Mouse (Mus musculus) neutrophil, adult 83 days (primary cell): ENCODE data around the gene Hist3h2ba. TPM values are rescaled to one million over a fixed set of nuclear protein-coding genes. Genes with fewer than 3 reads are reported as not detected.

Source experiments
- total RNA-seq, 2 experiments: library from RNA; stranded (reverse); gene quantifications; one replicate each; pipeline ENCODE4 v1.2.4; 2023

Gene Hist3h2ba
- total RNA-seq = 10 to 100 TPM; 30.3 to 38.9 TPM

DNA sequence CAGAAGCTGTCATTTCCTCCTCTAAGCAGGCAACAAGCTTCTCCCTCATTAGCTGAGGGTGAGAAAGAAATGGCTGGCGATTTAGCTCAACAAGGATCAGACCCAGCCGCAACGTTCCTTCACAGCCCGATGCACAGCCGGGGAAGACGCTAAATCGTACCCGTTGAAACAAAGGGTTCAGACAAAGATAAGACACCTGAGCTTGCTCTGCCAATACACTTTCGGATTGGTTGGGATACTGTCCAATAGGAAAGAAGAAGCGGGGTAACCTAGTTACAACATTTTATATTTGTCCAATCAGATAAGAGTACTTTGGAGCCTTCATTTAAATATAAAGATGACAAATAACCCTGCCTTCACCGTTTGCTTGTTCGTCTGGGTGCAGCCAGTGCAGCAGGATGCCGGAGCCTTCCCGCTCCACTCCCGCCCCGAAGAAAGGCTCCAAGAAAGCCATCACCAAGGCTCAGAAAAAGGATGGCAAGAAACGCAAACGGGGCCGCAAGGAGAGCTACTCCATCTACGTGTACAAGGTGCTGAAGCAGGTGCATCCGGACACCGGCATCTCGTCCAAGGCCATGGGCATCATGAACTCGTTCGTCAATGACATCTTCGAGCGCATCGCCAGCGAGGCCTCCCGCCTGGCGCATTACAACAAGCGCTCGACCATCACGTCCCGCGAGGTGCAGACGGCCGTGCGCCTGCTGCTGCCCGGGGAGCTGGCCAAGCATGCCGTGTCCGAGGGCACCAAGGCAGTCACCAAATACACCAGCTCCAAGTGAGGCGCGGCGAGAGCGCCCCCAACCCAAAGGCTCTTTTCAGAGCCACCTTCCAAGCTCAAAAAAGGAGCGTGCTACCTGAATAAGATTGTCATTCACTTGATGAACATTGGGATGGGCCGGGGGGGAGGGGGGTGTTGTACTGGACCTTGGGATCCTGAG, at the start of gene Hist3h2ba:
Gene Hist3h2ba (plus strand): TSS at position 379 of the 938 bp plus-strand sequence.

DNA sequence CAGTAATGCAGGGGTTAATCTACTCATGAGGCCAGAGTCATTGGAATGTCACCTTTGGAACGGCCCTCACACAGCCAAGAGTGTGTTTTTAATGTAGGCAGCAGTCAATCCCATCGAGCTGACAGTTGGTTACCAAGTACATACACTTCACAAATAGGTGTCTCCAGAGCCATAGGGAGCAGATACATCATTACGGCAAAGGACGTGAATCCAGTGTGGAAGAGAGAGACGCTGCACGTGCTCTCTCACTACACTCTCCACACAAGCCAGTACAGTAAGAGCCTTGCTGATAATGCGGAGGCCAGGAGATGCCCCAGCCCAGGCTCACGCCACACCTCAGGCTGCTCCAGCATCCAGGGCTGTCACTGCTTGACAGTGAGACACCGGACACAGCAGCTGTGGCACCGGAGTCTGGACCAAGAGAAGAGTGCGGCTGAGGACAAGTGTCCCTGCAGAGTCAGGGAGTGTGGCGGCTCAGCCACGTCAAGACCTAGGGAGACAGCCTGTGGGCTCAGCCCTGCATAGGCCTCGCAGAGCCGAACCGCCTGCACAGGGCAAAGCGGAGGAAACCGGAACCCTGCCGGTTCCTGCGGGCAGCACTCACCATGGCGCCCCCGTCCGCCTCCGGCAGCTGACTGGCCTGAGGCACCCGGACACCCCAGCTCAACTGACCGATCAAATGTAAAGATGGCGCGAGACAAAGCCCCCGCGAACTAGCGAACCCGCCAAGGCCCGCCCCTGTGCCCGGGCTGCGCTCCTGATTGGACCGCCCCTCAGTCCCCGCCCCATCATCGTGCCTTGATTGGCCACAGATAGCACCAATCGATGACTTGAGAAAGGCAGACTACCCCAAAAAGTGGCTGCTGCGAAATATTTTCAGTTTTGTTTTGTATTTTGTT, 45.0 kb upstream of the Hist3h2ba start, which contains the start of gene Zfp39:
Gene Zfp39 (minus strand): TSS at position 715 of the 899 bp plus-strand sequence.

DNA sequence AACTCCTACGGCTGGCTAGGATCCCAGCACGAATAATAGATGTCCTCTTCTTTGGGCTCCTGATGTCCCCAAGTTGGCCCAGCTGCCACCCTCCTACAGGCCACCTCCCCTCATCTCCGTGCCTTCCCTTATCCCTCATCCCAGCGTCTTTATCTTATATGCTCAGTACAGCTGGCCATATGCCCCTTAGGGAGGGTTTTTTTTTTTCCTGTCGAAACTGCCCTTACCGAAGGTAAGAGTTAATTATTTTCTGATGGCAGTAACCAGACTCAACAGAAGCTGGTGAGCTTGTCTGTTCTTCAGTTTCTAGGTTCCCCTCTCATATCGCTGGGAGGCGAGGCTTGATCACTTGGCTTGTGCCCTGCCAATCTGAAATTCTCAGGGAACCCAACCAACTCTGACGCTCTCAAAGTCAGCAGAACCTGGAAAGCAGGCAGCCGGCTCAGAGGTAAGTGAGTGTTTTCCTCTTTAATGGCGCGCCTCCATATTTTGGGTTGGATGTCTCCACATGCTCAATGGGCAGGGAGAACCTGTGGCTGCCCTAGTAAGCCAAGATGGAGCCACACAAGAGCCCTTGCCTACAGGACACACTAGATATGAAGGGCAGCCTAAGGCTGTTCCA, 30.9 kb upstream of the Hist3h2ba start, which contains the start of gene Btnl10:
Gene Btnl10 (plus strand): TSS at position 164 of the 622 bp plus-strand sequence.

DNA sequence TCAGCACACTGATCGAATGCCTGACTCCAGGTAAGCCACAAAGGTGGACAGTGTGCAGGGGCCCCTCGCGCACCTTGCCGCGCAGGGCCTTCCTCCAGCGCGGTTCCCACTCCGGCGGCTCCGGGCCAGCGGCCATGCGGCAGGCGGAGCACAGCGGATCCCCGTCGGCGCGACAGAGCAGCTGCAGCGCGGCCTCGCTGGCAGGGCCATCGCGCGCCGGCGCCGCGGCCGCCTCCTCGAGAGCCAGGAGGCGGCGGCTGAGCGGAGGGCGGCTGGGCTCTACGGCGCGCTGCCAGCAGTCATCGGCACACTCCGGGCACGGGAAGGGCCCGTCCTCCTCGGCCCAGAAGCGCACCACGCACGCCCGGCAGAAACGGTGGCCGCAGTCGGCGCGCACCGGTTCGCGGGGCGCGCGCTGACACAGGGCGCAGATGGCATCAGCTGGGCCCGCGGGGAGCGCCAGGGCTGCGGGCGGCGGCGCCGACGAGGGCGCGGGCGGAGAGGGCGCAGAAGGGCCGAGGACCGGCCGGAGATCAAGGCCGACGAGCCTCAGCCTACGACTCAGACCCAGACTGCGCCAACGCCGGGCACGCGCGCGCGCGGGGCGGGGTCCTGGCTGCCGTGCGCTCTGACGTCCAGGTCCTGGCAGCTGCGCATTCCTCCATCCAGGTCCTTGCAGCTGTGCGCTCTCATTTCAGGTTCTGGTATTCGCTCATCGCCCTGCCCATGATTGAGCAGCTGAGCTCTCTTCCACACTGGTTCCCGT, 10.2 kb upstream of the Hist3h2ba start, which contains the start of gene Rnf187:
Gene Rnf187 (minus strand): TSS at position 595 of the 766 bp plus-strand sequence.

DNA sequence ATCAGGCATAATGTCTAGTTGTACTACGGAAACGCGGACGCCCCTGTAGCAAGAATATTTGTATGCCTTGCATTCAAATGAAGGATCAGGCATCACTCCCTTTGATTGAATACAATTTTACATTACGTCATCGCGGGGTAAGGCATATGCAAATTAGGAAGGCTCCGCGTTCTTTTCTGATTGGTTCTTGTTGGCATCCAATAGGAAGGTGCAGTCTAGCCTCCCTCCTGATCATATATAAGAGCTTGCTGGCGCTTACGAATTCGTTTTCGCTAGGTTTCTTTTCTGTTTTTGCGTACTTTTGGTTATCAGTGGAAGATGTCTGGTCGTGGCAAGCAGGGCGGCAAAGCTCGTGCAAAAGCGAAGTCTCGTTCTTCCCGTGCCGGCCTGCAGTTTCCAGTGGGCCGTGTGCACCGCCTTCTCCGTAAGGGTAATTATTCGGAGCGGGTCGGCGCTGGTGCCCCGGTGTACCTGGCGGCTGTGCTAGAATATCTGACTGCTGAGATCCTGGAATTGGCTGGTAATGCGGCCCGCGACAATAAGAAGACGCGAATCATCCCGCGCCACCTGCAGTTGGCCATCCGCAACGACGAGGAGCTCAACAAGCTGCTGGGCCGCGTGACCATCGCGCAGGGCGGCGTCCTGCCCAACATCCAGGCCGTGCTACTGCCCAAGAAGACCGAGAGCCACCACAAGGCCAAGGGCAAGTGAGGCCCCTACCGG, 5.9 kb downstream of the Hist3h2ba start, which contains the start of the genes Hist3h2a and Trim17:
Gene Hist3h2a (plus strand): TSS at position 266 of the 723 bp plus-strand sequence.
Gene Trim17 (plus strand): TSS at position 266 of the 723 bp plus-strand sequence.

DNA sequence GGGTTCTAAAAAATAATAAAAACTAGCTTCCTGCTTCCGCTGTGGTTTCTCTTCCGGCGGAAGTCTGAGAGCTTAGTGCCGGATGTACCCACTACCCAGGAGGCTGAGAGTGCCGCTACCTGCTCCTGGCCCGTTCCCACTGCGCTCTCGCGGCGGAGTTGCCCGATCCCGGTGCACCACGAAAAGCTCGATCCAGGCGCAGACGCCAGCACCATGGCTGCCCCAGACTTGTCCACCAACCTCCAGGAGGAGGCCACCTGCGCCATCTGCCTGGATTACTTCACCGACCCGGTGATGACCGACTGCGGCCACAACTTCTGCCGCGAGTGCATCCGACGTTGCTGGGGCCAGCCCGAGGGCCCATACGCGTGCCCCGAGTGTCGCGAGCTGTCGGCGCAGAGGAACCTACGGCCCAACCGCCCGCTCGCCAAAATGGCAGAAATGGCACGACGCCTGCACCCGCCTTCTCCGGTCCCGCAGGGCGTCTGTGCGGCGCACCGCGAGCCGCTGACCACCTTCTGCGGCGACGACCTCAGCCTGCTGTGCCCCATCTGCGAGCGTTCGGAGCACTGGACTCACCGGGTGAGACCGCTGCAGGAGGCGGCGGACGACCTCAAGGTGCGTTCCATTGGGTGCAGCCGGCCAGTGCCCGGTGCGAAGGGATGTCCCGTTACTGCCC, 29.4 kb downstream of the Hist3h2ba start, which contains the start of gene Trim11:
Gene Trim11 (plus strand): TSS at position 67 of the 679 bp plus-strand sequence.

Other genes starting within 250 kb of the Hist3h2ba start
- not detected for gene Olfr319, start 249.8 kb upstream of the Hist3h2ba start, total RNA-seq
- under 1 TPM; 0.15 TPM for gene Olfr318, start 224.9 kb upstream of the Hist3h2ba start, total RNA-seq
- gene Olfr317, start 209.7 kb upstream of the Hist3h2ba start, total RNA-seq = not detected
- not detected for gene Olfr316, start 196.2 kb upstream of the Hist3h2ba start, total RNA-seq
- not detected for gene Olfr315, start 175.7 kb upstream of the Hist3h2ba start, total RNA-seq
- gene Olfr314, start 166.0 kb upstream of the Hist3h2ba start, total RNA-seq = not detected
- gene Fam183b, start 147.0 kb upstream of the Hist3h2ba start, total RNA-seq = not detected
- gene Olfr313, start 133.9 kb upstream of the Hist3h2ba start, total RNA-seq = not detected
- not detected for gene Olfr312, start 119.7 kb upstream of the Hist3h2ba start, total RNA-seq
- not detected for gene Olfr311, start 109.7 kb upstream of the Hist3h2ba start, total RNA-seq
- gene Gm12258, start 101.8 kb upstream of the Hist3h2ba start, total RNA-seq = 1 to 10 TPM; 1.4 to 2.1 TPM
- gene 2810021J22Rik, start 81.7 kb upstream of the Hist3h2ba start, total RNA-seq = 1 to 10 TPM; 2.7 to 4.3 TPM
- 1 to 10 TPM; 5.1 to 5.8 TPM for gene Zfp39, start 44.7 kb upstream of the Hist3h2ba start, total RNA-seq
- 10 to 100 TPM; 11.5 to 17.4 TPM for gene Btnl10, start 31.0 kb upstream of the Hist3h2ba start, total RNA-seq
- 10 to 100 TPM; 55.9 to 58.3 TPM for gene Rnf187, start 10.0 kb upstream of the Hist3h2ba start, total RNA-seq
- gene Hist3h2a, start 5.8 kb downstream of the Hist3h2ba start, total RNA-seq = 10 to 100 TPM; 68.3 to 79.0 TPM
- gene Trim17, start 5.8 kb downstream of the Hist3h2ba start, total RNA-seq = not detected
- 10 to 100 TPM; 59.7 to 67.0 TPM for gene Trim11, start 29.2 kb downstream of the Hist3h2ba start, total RNA-seq
- gene Obscn, start 187.5 kb downstream of the Hist3h2ba start, total RNA-seq = under 1 TPM; 0.04 to 0.35 TPM
- gene Iba57, start 214.8 kb downstream of the Hist3h2ba start, total RNA-seq = 1 to 10 TPM; 6.0 to 6.7 TPM
- not detected for gene Gjc2, start 234.3 kb downstream of the Hist3h2ba start, total RNA-seq
- 10 to 100 TPM; 14.9 to 22.7 TPM for gene Guk1, start 243.3 kb downstream of the Hist3h2ba start, total RNA-seq